Mouse (Mus musculus) forebrain, embryonic 14.5 days (tissue): Measurements from ENCODE around the gene Ergic2. TPM values are rescaled to one million over a fixed set of nuclear protein-coding genes. Genes with fewer than 3 reads are reported as not detected.

Experiments
- ATAC-seq: fragments of 200-750 bp; cut with Nextera tagmentation; 2 replicates; pipeline ENCODE4 v1.8.0; 2017; ENCODE audit warnings: mild to moderate bottlenecking, moderate library complexity
- DNase-seq: peaks from one replicate; pipeline ENCODE4 v3.0.0-alpha.2; 2015; ENCODE audit warnings: low spot score
- H3K27ac ChIP-seq: fragments of 300-500 bp; sonication (generic); 2 replicates; pipeline ENCODE4 v1.5.1; 2014; ENCODE audit warnings: low read depth, mild to moderate bottlenecking, control low read depth, low read length, moderate library complexity
- H3K27me3 ChIP-seq: fragments of 300-500 bp; sonication (generic); replicated peaks from 2 replicates; pipeline ENCODE4 v1.6.1; 2014; ENCODE audit warnings: low read length, control low read depth, mixed read lengths; ENCODE audit not compliant: control insufficient read depth, insufficient read depth
- H3K36me3 ChIP-seq: fragments of 300-500 bp; sonication (generic); 2 replicates; pipeline ENCODE4 v1.6.1; 2014; ENCODE audit warnings: low read length, control low read depth; ENCODE audit not compliant: control insufficient read depth, insufficient read depth
- H3K4me1 ChIP-seq: fragments of 300-500 bp; sonication (generic); 2 replicates; pipeline ENCODE4 v1.6.1; 2014; ENCODE audit warnings: antibody characterized with exemption, low read length, control low read depth; ENCODE audit not compliant: control insufficient read depth, insufficient read depth
- H3K4me2 ChIP-seq: fragments of 300-500 bp; sonication (generic); 2 replicates; pipeline ENCODE4 v1.6.1; 2014; ENCODE audit warnings: mild to moderate bottlenecking, control low read depth, low read length
- H3K4me3 ChIP-seq: fragments of 300-500 bp; sonication (generic); 2 replicates; pipeline ENCODE4 v1.5.1; 2014; ENCODE audit warnings: low read depth, low read length, control low read depth
- H3K9ac ChIP-seq: fragments of 300-500 bp; sonication (generic); 2 replicates; pipeline ENCODE4 v1.6.1; 2014; ENCODE audit warnings: mild to moderate bottlenecking, low read length, control low read depth, moderate library complexity
- H3K9me3 ChIP-seq: fragments of 300-500 bp; sonication (generic); replicated peaks from 2 replicates; pipeline ENCODE4 v1.6.1; 2016; ENCODE audit warnings: low read length, control low read depth, mixed read lengths; ENCODE audit not compliant: control insufficient read depth
- WGBS: fragments of 180-500 bp; shearing (Covaris S2); extraction: QIAGEN DNeasy Blood & Tissue Kit; methylation state at CpG from one replicate; pipeline ENCODE4 v1.1.7; 2014; 5-methylcytosine and 5-hydroxymethylcytosine counted together
- polyA plus RNA-seq: library from polyadenylated mRNA; unstranded; fragments of >200 nt; fragmentation: Nextera tagmentation; extraction: Ambion mirVana; gene quantifications from 2 replicates; pipeline ENCODE4 v1.2.1, GENCODE M21; 2014

Ergic2 gene
- polyA plus RNA-seq, 1 experiment from 2014 or later = 206 TPM

GRCm38 (mm10) chr6:148132314-148132713, 79.9 kb downstream of the Ergic2 start:
- WGBS = 6% methylated on average over 10 of the region's 10 CpGs
- Histone ChIP-seq H3K27ac (no peak overlapping the region), H3K9me3 (no peaks in the 10 kb centered on the region), H3K9ac (no peak overlapping the region), H3K4me3 (no peak overlapping the region), H3K4me2 (peak overlapping the region; percentile 33), H3K27me3 (no peaks in the 10 kb centered on the region), H3K36me3 (no peaks in the 10 kb centered on the region), H3K4me1 (0 out of 2 replicates have a peak, but pooled peaks cover 3% of the 10 kb centered on the region)
- ATAC-seq (0 out of 2 replicates have a peak, but pooled peaks have one; percentile 46), DNase-seq (peak; percentile 54)

Other genes starting within 250 kb of the Ergic2 start
- 8.6 and 13.6 TPM in 2 replicates for gene Far2, start 165.1 kb downstream of the Ergic2 start, polyA plus RNA-seq
- gene Tmtc1, start 232.0 kb upstream of the Ergic2 start, polyA plus RNA-seq = 1.3 and 2.3 TPM in 2 replicates